Comparison of ENCODE assay signal across 8 mouse cellular contexts in genomic region chr4:152008148-152008500, GRCm38 (mm10). TPM values are rescaled to one million over a fixed set of nuclear protein-coding genes. Genes with fewer than 3 reads are reported as not detected.
A peak's percentile ranks its signal among the peaks of the same experiment; 100 is the strongest.
DNase-seq lines count a peak whose midpoint lies in the region; ATAC-seq and TF ChIP-seq lines count a peak whose summit lies in the region.

No protein-coding gene starts in this region.

- peak overlapping the region; percentile 91 for H3K4me3 ChIP-seq in heart, embryonic 11.5 days (ENCODE audit: low read depth, low read length)
- peak overlapping the region; percentile 78 for H3K4me3 ChIP-seq in embryonic facial prominence, embryonic 10.5 days
- H3K4me3 ChIP-seq in hindbrain, embryonic 16.5 days (ENCODE audit: low read length), result peak overlapping the region; percentile 78
- peak overlapping the region; percentile 87 for H3K4me3 ChIP-seq in liver, postnatal 0 days (ENCODE audit: low read depth, low read length)

- DNase-seq in heart, adult 8-10 months (ENCODE audit: low spot score), result no peak
- DNase-seq in embryonic facial prominence, embryonic 10.5 days (ENCODE audit: low spot score), result no peak
- DNase-seq in liver, postnatal 0 days, result no peak
- DNase-seq in urinary bladder, postnatal 4 days (ENCODE audit: low spot score in 2 of 2), result no peak
- DNase-seq in cerebellum, postnatal 14 days, result no peak
- no peak for DNase-seq in right cerebral cortex, adult 2 months (ENCODE audit: low spot score in 2 of 2)

- under 1% methylated on average over 14 of the region's 14 CpGs for WGBS in heart, embryonic 11.5 days (ENCODE audit: insufficient replicate concordance)
- WGBS in embryonic facial prominence, embryonic 10.5 days, result 1% methylated on average over 14 of the region's 14 CpGs
- WGBS in hindbrain, embryonic 16.5 days, result 1% methylated on average over 14 of the region's 14 CpGs
- 1% methylated on average over 14 of the region's 14 CpGs for WGBS in liver, postnatal 0 days (ENCODE audit: insufficient replicate concordance)

- H3K4me1 ChIP-seq in heart, embryonic 11.5 days (ENCODE audit: control insufficient read depth, insufficient read depth, low read length), result peaks cover 43% of the 10 kb centered on the region
- peaks cover 54% of the 10 kb centered on the region for H3K4me1 ChIP-seq in embryonic facial prominence, embryonic 10.5 days
- peaks cover 29% of the 10 kb centered on the region for H3K4me1 ChIP-seq in hindbrain, embryonic 16.5 days (ENCODE audit: control insufficient read depth, insufficient read depth, low read depth, low read length)
- peaks cover 37% of the 10 kb centered on the region for H3K4me1 ChIP-seq in liver, postnatal 0 days (ENCODE audit: insufficient read depth)

- H3K4me2 ChIP-seq in heart, embryonic 11.5 days, result peak overlapping the region; percentile 99
- H3K4me2 ChIP-seq in hindbrain, embryonic 16.5 days (ENCODE audit: low read length), result peak overlapping the region; percentile 99
- H3K4me2 ChIP-seq in liver, postnatal 0 days (ENCODE audit: low read depth, low read length), result peak overlapping the region; percentile 95

- H3K36me3 ChIP-seq in heart, embryonic 11.5 days (ENCODE audit: control insufficient read depth, insufficient read depth, low read length), result peaks cover 5% of the 10 kb centered on the region
- H3K36me3 ChIP-seq in embryonic facial prominence, embryonic 10.5 days (replicated peaks), result peaks cover 13% of the 10 kb centered on the region
- no peaks in the 10 kb centered on the region for H3K36me3 ChIP-seq in hindbrain, embryonic 16.5 days (ENCODE audit: control insufficient read depth, insufficient read depth, low read length)
- peaks cover 7% of the 10 kb centered on the region; the same call in 1 of the 2 replicates for H3K36me3 ChIP-seq in liver, postnatal 0 days (replicated peaks; ENCODE audit: insufficient read depth, low read length)

- TF ChIP-seq CTCF in liver, postnatal 0 days (IDR thresholded peaks at IDR 0.05; ENCODE audit: low read depth), result no peak

- H3K27ac ChIP-seq in heart, embryonic 11.5 days (ENCODE audit: low read depth, low read length), result peak overlapping the region; percentile 96
- no peak overlapping the region for H3K27ac ChIP-seq in embryonic facial prominence, embryonic 10.5 days (replicated peaks)
- peak overlapping the region; percentile 41 for H3K27ac ChIP-seq in hindbrain, embryonic 16.5 days (ENCODE audit: low read depth, low read length)
- H3K27ac ChIP-seq in liver, postnatal 0 days (ENCODE audit: low read depth), result peak overlapping the region; percentile 96; the same call in 1 of the 2 replicates

- ATAC-seq in heart, embryonic 11.5 days (replicated peaks; ENCODE audit: insufficient number of reproducible peaks, low FRiP score, low TSS enrichment), result no peak; the same call in 1 of the 2 replicates
- ATAC-seq in hindbrain, embryonic 16.5 days, result no peak
- no peak for ATAC-seq in liver, postnatal 0 days

- H3K9me3 ChIP-seq in heart, embryonic 11.5 days (replicated peaks; ENCODE audit: control insufficient read depth, low read length), result no peaks in the 10 kb centered on the region
- no peaks in the 10 kb centered on the region for H3K9me3 ChIP-seq in embryonic facial prominence, embryonic 10.5 days
- no peaks in the 10 kb centered on the region for H3K9me3 ChIP-seq in hindbrain, embryonic 16.5 days (ENCODE audit: control insufficient read depth, low read length)
- H3K9me3 ChIP-seq in liver, postnatal 0 days (ENCODE audit: low read length), result no peaks in the 10 kb centered on the region

- no peak for TF ChIP-seq EP300 in liver, postnatal 0 days (IDR thresholded peaks at IDR 0.05; ENCODE audit: low read depth)

- H3K27me3 ChIP-seq in heart, embryonic 11.5 days (ENCODE audit: control insufficient read depth, insufficient read depth, low read length), result no peaks in the 10 kb centered on the region
- peaks cover 22% of the 10 kb centered on the region for H3K27me3 ChIP-seq in embryonic facial prominence, embryonic 10.5 days (replicated peaks; ENCODE audit: low read depth, poor library complexity, severe bottlenecking)
- peaks cover 8% of the 10 kb centered on the region for H3K27me3 ChIP-seq in hindbrain, embryonic 16.5 days (replicated peaks; ENCODE audit: control insufficient read depth, insufficient read depth, low read length)
- peaks cover 3% of the 10 kb centered on the region; the same call in 1 of the 2 replicates for H3K27me3 ChIP-seq in liver, postnatal 0 days (ENCODE audit: insufficient read depth, low read length)

- H3K9ac ChIP-seq in heart, embryonic 11.5 days (ENCODE audit: low read depth, low read length), result peak overlapping the region; percentile 94
- peak overlapping the region; percentile 74 for H3K9ac ChIP-seq in hindbrain, embryonic 16.5 days (ENCODE audit: low read depth, low read length)
- peak overlapping the region; percentile 83 for H3K9ac ChIP-seq in liver, postnatal 0 days (replicated peaks)

RNA-seq across cellular contexts. Expression of gene Klhl21, which starts 0.5 kb away (rescaled TPM):
- polyA plus RNA-seq in heart, embryonic 11.5 days (2014; fragmentation: Nextera tagmentation; extraction: Ambion mirVana), result 11.4 and 17.8 TPM in 2 replicates
- 100 to 1,000 TPM in 1 of 4 experiments, 10 to 100 TPM in 3; 87.7 to 109 (median 93.7) TPM for total RNA-seq in heart, adult 8-10 months (2022)
- 9.7 and 10.6 TPM in 2 replicates for polyA plus RNA-seq in embryonic facial prominence, embryonic 10.5 days (2016; fragmentation: Nextera tagmentation; extraction: Ambion mirVana)
- polyA plus RNA-seq in hindbrain, embryonic 16.5 days (2015; fragmentation: Nextera tagmentation; extraction: Ambion mirVana), result 4.7 and 5.0 TPM in 2 replicates
- 4.2 TPM in 2 replicates for polyA plus RNA-seq in liver, postnatal 0 days (2015; fragmentation: Nextera tagmentation; extraction: Ambion mirVana)

RNA-seq across cellular contexts. Expression of gene Phf13, which starts 12.1 kb away (rescaled TPM):
- polyA plus RNA-seq in heart, embryonic 11.5 days (2014; fragmentation: Nextera tagmentation; extraction: Ambion mirVana), result 14.3 and 21.7 TPM in 2 replicates
- total RNA-seq in heart, adult 8-10 months (2022), result 1 to 10 TPM; 4.6 to 5.7 (median 5.1) TPM
- polyA plus RNA-seq in embryonic facial prominence, embryonic 10.5 days (2016; fragmentation: Nextera tagmentation; extraction: Ambion mirVana), result 29.0 and 32.1 TPM in 2 replicates
- 21.3 and 24.8 TPM in 2 replicates for polyA plus RNA-seq in hindbrain, embryonic 16.5 days (2015; fragmentation: Nextera tagmentation; extraction: Ambion mirVana)
- polyA plus RNA-seq in liver, postnatal 0 days (2015; fragmentation: Nextera tagmentation; extraction: Ambion mirVana), result 3.6 and 4.1 TPM in 2 replicates

RNA-seq across cellular contexts. Expression of gene Thap3, which starts 19.3 kb away (rescaled TPM):
- polyA plus RNA-seq in heart, embryonic 11.5 days (2014; fragmentation: Nextera tagmentation; extraction: Ambion mirVana), result 18.9 and 19.7 TPM in 2 replicates
- total RNA-seq in heart, adult 8-10 months (2022), result 10 to 100 TPM; 12.4 to 15.8 (median 13.6) TPM
- polyA plus RNA-seq in embryonic facial prominence, embryonic 10.5 days (2016; fragmentation: Nextera tagmentation; extraction: Ambion mirVana), result 33.5 and 34.7 TPM in 2 replicates
- polyA plus RNA-seq in hindbrain, embryonic 16.5 days (2015; fragmentation: Nextera tagmentation; extraction: Ambion mirVana), result 35.4 and 35.7 TPM in 2 replicates
- 5.7 and 6.8 TPM in 2 replicates for polyA plus RNA-seq in liver, postnatal 0 days (2015; fragmentation: Nextera tagmentation; extraction: Ambion mirVana)

RNA-seq across cellular contexts. Expression of gene Zbtb48, which starts 19.3 kb away (rescaled TPM):
- polyA plus RNA-seq in heart, embryonic 11.5 days (2014; fragmentation: Nextera tagmentation; extraction: Ambion mirVana), result 11.8 and 12.2 TPM in 2 replicates
- 1 to 10 TPM; 3.8 to 5.7 (median 5.0) TPM for total RNA-seq in heart, adult 8-10 months (2022)
- 25.0 and 26.4 TPM in 2 replicates for polyA plus RNA-seq in embryonic facial prominence, embryonic 10.5 days (2016; fragmentation: Nextera tagmentation; extraction: Ambion mirVana)
- polyA plus RNA-seq in hindbrain, embryonic 16.5 days (2015; fragmentation: Nextera tagmentation; extraction: Ambion mirVana), result 18.1 and 20.9 TPM in 2 replicates
- polyA plus RNA-seq in liver, postnatal 0 days (2015; fragmentation: Nextera tagmentation; extraction: Ambion mirVana), result 7.4 and 8.5 TPM in 2 replicates

RNA-seq across cellular contexts. Expression of gene Tas1r1, which starts 30.2 kb away (rescaled TPM):
- 0.14 and 0.16 TPM in 2 replicates for polyA plus RNA-seq in heart, embryonic 11.5 days (2014; fragmentation: Nextera tagmentation; extraction: Ambion mirVana)
- total RNA-seq in heart, adult 8-10 months (2022), result not detected
- polyA plus RNA-seq in embryonic facial prominence, embryonic 10.5 days (2016; fragmentation: Nextera tagmentation; extraction: Ambion mirVana), result 0.50 and 0.68 TPM in 2 replicates
- polyA plus RNA-seq in hindbrain, embryonic 16.5 days (2015; fragmentation: Nextera tagmentation; extraction: Ambion mirVana), result 1.9 and 2.0 TPM in 2 replicates
- 0.07 TPM in 2 replicates for polyA plus RNA-seq in liver, postnatal 0 days (2015; fragmentation: Nextera tagmentation; extraction: Ambion mirVana)
